Mouse (Mus musculus) midbrain, embryonic 14.5 days (tissue): ENCODE results near the gene Trim8. TPM values are rescaled to one million over a fixed set of nuclear protein-coding genes. Genes with fewer than 3 reads are reported as not detected.

Experiments
- ATAC-seq: fragments of 200-750 bp; cut with Nextera tagmentation; 2 replicates; pipeline ENCODE4 v1.8.0; 2017; ENCODE audit warnings: moderate number of reproducible peaks, moderate library complexity; ENCODE audit not compliant: low FRiP score, low TSS enrichment
- DNase-seq: peaks from one replicate; pipeline ENCODE4 v3.0.0-alpha.2; 2015
- H3K27ac ChIP-seq: fragments of 300-500 bp; sonication (generic); replicated peaks from 2 replicates; pipeline ENCODE4 v1.5.1; 2014; ENCODE audit warnings: mild to moderate bottlenecking, low read depth, low read length, moderate library complexity
- H3K27me3 ChIP-seq: fragments of 300-500 bp; sonication (generic); 2 replicates; pipeline ENCODE4 v1.6.1; 2014; ENCODE audit warnings: low read length, control low read depth, mixed read lengths; ENCODE audit not compliant: control insufficient read depth, insufficient read depth
- H3K36me3 ChIP-seq: fragments of 300-500 bp; sonication (generic); 2 replicates; pipeline ENCODE4 v1.6.1; 2014; ENCODE audit warnings: low read length, control low read depth; ENCODE audit not compliant: control insufficient read depth, insufficient read depth
- H3K4me1 ChIP-seq: fragments of 300-500 bp; sonication (generic); 2 replicates; pipeline ENCODE4 v1.6.1; 2014; ENCODE audit warnings: mild to moderate bottlenecking, antibody characterized with exemption, low read length, control low read depth; ENCODE audit not compliant: control insufficient read depth, insufficient read depth
- H3K4me2 ChIP-seq: fragments of 300-500 bp; sonication (generic); 2 replicates; pipeline ENCODE4 v1.6.1; 2014; ENCODE audit warnings: mild to moderate bottlenecking, low read length, moderate library complexity
- H3K4me3 ChIP-seq: fragments of 300-500 bp; sonication (generic); replicated peaks from 2 replicates; pipeline ENCODE4 v1.5.1; 2014; ENCODE audit warnings: low read depth, low read length
- H3K9ac ChIP-seq: fragments of 300-500 bp; sonication (generic); replicated peaks from 2 replicates; pipeline ENCODE4 v1.6.1; 2014; ENCODE audit warnings: mild to moderate bottlenecking, low read length, moderate library complexity
- H3K9me3 ChIP-seq: fragments of 300-500 bp; sonication (generic); 2 replicates; pipeline ENCODE4 v1.6.1; 2016; ENCODE audit warnings: low read length, control low read depth, mixed read lengths; ENCODE audit not compliant: control insufficient read depth
- WGBS: fragments of 180-500 bp; shearing (Covaris S2); extraction: QIAGEN DNeasy Blood & Tissue Kit; methylation state at CpG from one replicate; pipeline ENCODE4 v1.1.7; 2014; 5-methylcytosine and 5-hydroxymethylcytosine counted together
- polyA plus RNA-seq: library from polyadenylated mRNA; unstranded; fragments of >200 nt; fragmentation: Nextera tagmentation; extraction: Ambion mirVana; gene quantifications from 2 replicates; pipeline ENCODE4 v1.2.1, GENCODE M21; 2014

The Trim8 gene
- polyA plus RNA-seq, 1 experiment from 2014 or later = 38.5 TPM

DNA sequence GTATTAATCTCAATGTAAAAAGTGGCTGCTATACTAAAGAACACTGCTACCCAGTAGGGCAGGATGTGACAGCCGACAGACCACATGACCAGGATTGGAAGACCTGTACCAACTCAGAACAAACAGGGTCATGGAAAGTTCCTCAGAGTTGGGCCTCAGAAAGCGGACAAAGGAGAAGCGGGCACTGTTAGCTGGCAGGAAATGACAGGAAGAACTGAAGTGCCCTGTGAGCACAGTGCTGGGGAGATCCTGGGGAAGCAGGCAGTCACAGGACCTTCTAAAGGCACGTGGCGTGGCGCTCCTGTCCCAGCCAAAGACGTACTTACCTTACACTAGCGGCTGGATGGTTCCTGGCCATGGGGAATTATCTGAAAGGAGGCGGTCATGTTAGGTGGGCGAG, 9.8 kb downstream of the Trim8 start:
- no peaks in the 10 kb centered on the region for H3K27me3 ChIP-seq
- H3K9me3 ChIP-seq = no peaks in the 10 kb centered on the region
- no peak for ATAC-seq
- WGBS = 87% methylated on average over 10 of the region's 10 CpGs
- H3K4me1 ChIP-seq = peaks cover 28% of the 10 kb centered on the region
- H3K9ac ChIP-seq = no peak overlapping the region
- H3K27ac ChIP-seq = no peak overlapping the region
- peaks cover 86% of the 10 kb centered on the region for H3K36me3 ChIP-seq
- no peak overlapping the region for H3K4me2 ChIP-seq
- no peak for DNase-seq
- H3K4me3 ChIP-seq = no peak overlapping the region

DNA sequence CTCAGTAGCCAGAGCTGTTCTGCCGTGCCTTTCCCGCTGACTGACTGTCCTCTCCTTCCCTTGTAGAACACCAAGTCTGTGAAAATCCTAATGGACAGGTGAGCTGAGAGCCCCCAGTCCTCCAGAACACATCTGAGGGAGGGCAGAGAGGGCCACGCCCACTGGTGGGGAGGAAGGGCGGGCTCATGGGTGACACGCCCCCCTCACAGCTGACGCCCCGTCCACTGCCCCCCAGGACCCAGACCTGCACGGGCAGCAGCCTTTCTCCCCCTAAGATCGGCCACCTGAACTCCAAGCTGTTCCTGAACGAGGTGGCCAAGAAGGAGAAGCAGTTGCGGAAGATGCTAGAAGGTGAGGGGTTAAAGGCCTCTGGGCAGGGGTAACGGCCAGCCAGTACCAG, 12.9 kb downstream of the Trim8 start:
- Histone ChIP-seq H3K27ac (no peak overlapping the region), H3K9me3 (no peaks in the 10 kb centered on the region), H3K4me3 (no peak overlapping the region), H3K27me3 (no peaks in the 10 kb centered on the region), H3K4me1 (peaks cover 17% of the 10 kb centered on the region), H3K36me3 (peaks cover 66% of the 10 kb centered on the region), H3K9ac (no peak overlapping the region), H3K4me2 (no peak overlapping the region)
- 89% methylated on average over 12 of the region's 12 CpGs for WGBS
- no peak for ATAC-seq
- no peak for DNase-seq

DNA sequence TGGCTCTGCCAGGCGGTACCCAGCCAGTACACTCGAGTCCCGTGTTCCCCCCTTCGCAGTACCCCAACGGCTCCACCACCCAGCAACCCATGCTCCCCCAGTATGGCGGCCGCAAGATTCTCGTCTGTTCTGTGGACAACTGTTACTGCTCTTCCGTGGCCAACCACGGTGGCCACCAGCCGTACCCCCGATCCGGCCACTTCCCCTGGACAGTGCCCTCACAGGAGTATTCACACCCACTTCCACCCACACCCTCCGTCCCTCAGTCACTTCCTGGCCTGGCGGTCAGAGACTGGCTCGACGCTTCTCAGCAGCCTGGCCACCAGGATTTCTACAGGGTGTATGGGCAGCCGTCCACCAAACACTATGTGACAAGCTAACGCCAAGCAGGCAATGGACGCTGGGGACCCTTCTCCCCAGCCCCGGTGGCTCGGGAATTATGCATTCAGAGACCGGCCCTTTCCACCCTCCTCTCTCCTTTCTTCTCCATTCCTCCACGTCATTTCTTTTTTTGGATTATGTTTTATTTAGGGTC, 13.9 kb downstream of the Trim8 start:
- H3K4me3 ChIP-seq = no peak overlapping the region
- H3K4me1 ChIP-seq = peaks cover 14% of the 10 kb centered on the region
- no peak overlapping the region for H3K9ac ChIP-seq
- H3K4me2 ChIP-seq = no peak overlapping the region
- H3K27ac ChIP-seq = no peak overlapping the region
- no peaks in the 10 kb centered on the region for H3K27me3 ChIP-seq
- H3K36me3 ChIP-seq = peaks cover 59% of the 10 kb centered on the region
- ATAC-seq (no peak), DNase-seq (no peak)
- 91% methylated on average over 24 of the region's 24 CpGs for WGBS
- H3K9me3 ChIP-seq = no peaks in the 10 kb centered on the region

- Histone ChIP-seq H3K27me3 (no peaks in the 10 kb centered on the region), H3K4me2 (no peak overlapping the region), H3K36me3 (peaks cover 51% of the 10 kb centered on the region), H3K4me3 (no peak overlapping the region), H3K27ac (0 out of 2 replicates have a peak overlapping the region, but pooled peaks have one; percentile 20), H3K9me3 (no peaks in the 10 kb centered on the region), H3K4me1 (peaks cover 14% of the 10 kb centered on the region), H3K9ac (no peak overlapping the region)
- DNase-seq (no peak), ATAC-seq (no peak)
- WGBS = 49% methylated on average over 3 of the region's 3 CpGs
Measured at GRCm38 (mm10) chr19:46516667-46517528, 15.4 kb downstream of the Trim8 start.

DNA sequence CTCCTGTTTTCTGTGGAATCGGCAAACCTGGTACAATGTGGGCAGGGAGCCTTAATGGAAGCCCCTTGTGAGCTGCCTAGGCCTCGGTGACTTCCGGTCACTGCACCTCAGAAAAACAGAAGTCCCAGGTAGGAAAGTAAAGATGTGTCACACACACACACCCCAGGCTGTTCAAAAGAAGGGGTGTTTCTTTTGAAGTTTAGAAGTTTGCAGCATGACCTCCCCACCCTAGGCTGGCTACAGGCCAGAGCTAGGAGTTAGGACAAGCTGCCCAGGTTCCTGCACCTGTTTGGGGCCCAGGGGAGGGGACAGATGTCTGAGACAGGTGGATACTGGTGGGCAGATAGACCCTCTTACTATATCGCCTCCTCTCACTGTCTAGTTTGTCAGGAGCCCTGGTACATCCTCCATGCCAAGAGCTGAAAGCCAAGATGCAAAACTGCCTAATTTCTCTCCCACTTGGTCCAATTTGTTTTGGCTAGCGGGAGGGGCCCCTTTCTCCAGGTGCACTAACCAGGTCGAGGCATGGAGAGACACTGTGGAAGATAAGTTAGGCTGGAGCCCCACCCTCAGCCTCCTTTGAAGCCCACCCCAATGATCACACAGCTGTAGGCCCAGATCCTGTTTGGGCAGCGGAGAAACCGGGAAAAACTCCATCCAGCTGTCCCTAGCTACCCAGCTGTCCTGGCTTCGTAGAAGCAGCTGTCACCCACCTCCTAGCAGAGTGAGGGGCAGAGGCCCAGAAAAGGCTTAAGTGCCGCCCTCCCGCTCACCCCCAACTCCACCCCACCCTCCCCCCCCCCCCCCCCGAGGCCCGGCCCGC, 16.2 kb downstream of the Trim8 start:
- H3K9ac ChIP-seq = peak overlapping the region; percentile 34; the same call in 1 of the 2 replicates
- ATAC-seq (peak; percentile 48; the same call in 1 of the 2 replicates), DNase-seq (peak; percentile 43)
- 28% methylated on average over 10 of the region's 14 CpGs for WGBS
- H3K27me3 ChIP-seq = no peaks in the 10 kb centered on the region
- H3K4me2 ChIP-seq = peak overlapping the region; percentile 41
- H3K27ac ChIP-seq = peak overlapping the region; percentile 63
- H3K4me3 ChIP-seq = no peak overlapping the region
- no peaks in the 10 kb centered on the region for H3K9me3 ChIP-seq
- H3K4me1 ChIP-seq = peaks cover 14% of the 10 kb centered on the region
- H3K36me3 ChIP-seq = peaks cover 42% of the 10 kb centered on the region

GRCm38 (mm10) chr19:46518352-46518787, 16.9 kb downstream of the Trim8 start:
- no peaks in the 10 kb centered on the region for H3K9me3 ChIP-seq
- peak overlapping the region; percentile 34 for H3K9ac ChIP-seq
- ATAC-seq (peak; percentile 65), DNase-seq (peak; percentile 58)
- peaks cover 15% of the 10 kb centered on the region for H3K4me1 ChIP-seq
- 0% methylated on average over 13 of the region's 13 CpGs for WGBS
- H3K36me3 ChIP-seq = peaks cover 36% of the 10 kb centered on the region
- peak overlapping the region; percentile 41 for H3K4me2 ChIP-seq
- H3K4me3 ChIP-seq = no peak overlapping the region
- H3K27ac ChIP-seq = peak overlapping the region; percentile 63; the same call in 1 of the 2 replicates
- H3K27me3 ChIP-seq = no peaks in the 10 kb centered on the region

DNA sequence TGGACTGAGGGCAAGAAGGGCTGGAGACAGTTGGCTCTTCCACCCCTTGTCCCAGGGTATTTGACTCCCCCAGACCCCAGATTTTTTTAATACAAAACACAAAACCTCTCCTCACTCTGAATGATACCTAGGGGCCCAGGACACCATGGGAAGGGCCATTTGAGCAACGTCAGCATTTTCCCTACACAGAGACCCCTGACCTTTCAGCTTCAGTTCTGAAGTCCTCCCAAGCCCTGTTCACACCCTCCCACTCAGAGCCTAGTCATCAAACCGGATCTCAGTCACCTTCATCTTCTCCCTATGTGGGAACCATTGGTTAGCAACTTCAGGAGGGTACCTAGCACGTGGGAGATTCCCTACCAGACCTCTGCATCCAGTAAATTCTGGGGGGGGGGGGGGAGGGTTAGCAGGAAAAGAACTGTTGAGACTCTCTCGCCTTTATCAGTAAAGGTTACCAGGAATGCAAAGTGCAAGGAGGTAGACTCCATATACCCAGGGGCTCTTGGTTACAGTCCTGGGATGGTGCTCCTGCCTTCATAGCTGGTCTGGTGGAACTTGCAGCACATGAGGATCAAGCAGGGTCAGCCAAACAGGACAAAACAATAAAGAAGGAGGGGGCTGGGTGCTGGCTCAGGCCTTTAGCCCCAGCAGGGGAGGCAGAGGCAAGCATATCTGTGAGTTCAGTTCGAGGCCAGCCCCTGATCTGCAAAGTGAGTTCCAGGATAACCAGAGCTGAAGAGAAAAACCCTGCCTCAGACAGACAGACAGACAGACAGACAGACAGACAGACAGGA, 17.5 kb downstream of the Trim8 start:
- 0 out of 2 replicates have a peak overlapping the region, but pooled peaks have one; percentile 63 for H3K27ac ChIP-seq
- H3K9me3 ChIP-seq = no peaks in the 10 kb centered on the region
- DNase-seq (no peak), ATAC-seq (no peak)
- H3K9ac ChIP-seq = peak overlapping the region; percentile 34; the same call in 1 of the 2 replicates
- H3K27me3 ChIP-seq = no peaks in the 10 kb centered on the region
- peaks cover 22% of the 10 kb centered on the region for H3K4me1 ChIP-seq
- H3K4me3 ChIP-seq = no peak overlapping the region
- WGBS = 12% methylated on average over 5 of the region's 5 CpGs
- peak overlapping the region; percentile 41 for H3K4me2 ChIP-seq
- peaks cover 30% of the 10 kb centered on the region for H3K36me3 ChIP-seq

DNA sequence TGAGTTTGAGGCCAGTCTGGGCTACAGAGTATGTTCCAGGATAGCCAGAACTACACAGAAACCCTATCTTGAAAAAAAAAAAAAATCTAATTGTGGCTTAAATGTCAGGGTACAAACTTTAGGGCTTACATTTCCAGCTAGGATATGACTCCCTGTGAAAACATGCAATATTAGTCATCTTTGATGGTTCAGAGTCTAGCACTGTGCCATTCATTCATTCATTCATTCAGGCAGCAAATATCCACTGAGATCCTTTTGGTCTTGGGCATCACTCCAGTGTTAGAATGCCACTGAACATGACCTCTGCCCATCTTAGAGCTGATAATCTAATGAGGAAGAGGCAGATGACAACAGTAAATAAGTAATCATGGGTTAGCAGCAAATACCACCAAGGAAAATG, 20.2 kb downstream of the Trim8 start:
- Histone ChIP-seq H3K9me3 (no peaks in the 10 kb centered on the region), H3K4me1 (peaks cover 47% of the 10 kb centered on the region), H3K27ac (no peak overlapping the region), H3K4me2 (no peak overlapping the region), H3K4me3 (no peak overlapping the region), H3K36me3 (peaks cover 5% of the 10 kb centered on the region; the same call in 1 of the 2 replicates), H3K9ac (no peak overlapping the region), H3K27me3 (no peaks in the 10 kb centered on the region)
- DNase-seq (no peak), ATAC-seq (no peak)
